Mouse (Mus musculus): ENCODE measurements around the gene Tiparp. TPM values are rescaled to one million over a fixed set of nuclear protein-coding genes. Genes with fewer than 3 reads are reported as not detected.

Gene Tiparp
- polyA plus RNA-seq, 1 experiment from 2014 or later, result 18.0 TPM

DNA sequence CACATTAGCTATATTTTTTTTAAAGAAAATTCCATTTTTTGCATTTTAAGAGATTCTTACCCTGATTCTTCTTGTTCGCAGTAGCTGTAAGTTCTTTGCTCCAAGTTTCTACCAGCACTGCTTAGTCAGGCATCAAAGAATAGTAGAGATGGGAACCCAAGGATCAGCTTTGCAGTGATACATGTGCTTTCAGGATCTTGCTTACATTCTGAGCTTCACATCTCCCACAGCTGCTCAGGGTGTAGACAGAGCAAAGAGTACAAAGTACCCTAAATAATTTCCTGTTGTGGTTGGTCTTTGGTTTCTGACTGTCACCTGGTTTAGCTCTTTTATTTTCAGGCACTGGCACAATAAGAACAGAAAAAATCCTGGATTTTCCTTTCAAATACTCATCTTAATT is 9.1 kb downstream of the Tiparp start:
- 81% methylated on average over 1 of the region's 1 CpGs for WGBS
- H3K4me2 ChIP-seq, result no peak overlapping the region

DNA sequence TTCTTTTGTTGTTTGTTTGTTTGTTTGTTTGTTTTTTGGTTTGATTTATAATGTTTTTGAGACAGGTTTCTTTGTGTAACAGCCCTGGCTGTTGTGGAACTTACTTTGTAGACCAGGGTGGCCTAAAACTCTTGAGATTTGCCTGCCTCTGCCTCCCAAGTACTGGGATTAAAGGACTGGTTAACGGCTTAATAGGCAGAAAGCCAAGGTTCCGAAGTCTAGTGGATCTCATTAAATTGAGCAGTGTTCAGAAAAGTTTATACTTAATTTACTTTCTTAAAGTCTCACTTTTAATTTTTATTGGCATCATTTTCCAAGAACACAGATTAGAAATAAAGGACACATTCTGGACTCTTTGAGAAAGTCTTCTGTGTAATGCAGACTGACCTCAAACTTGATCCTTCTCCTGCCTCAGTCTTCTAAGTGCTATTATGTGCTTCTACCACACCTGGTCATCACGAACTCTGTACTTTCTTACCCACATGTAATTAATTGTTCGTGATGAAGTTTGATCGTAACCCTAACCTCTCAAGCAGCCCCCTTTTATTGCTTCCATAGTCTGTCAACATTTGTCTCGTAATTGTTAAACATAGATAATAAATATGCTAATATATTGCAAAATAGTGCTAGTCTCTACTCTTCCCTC is 12.8 kb downstream of the Tiparp start:
- Histone ChIP-seq H3K9me3 (ENCODE audit: control insufficient read depth, low read length) (no peaks in the 10 kb centered on the region), H3K27ac (ENCODE audit: low read depth, low read length) (no peak overlapping the region; the same call in 1 of the 2 replicates), H3K36me3 (ENCODE audit: control insufficient read depth, insufficient read depth, low read length) (no peaks in the 10 kb centered on the region), H3K27me3 (replicated peaks; ENCODE audit: control insufficient read depth, insufficient read depth, low read length) (no peaks in the 10 kb centered on the region), H3K4me3 (ENCODE audit: low read depth, low read length) (no peak overlapping the region), H3K4me1 (replicated peaks; ENCODE audit: control insufficient read depth, insufficient read depth, low read length) (peaks cover 6% of the 10 kb centered on the region), H3K4me2 (no peak overlapping the region), H3K9ac (ENCODE audit: low read depth, low read length) (no peak overlapping the region)
- DNase-seq (ENCODE audit: low spot score) (no peak), ATAC-seq (replicated peaks; ENCODE audit: low FRiP score) (no peak)
- 76% methylated on average over 6 of the region's 6 CpGs for WGBS

More for the DNA sequence above, 9.1 kb downstream of the Tiparp start:
- Histone ChIP-seq H3K36me3 (ENCODE audit: control insufficient read depth, insufficient read depth, low read length) (no peaks in the 10 kb centered on the region), H3K27ac (ENCODE audit: low read depth, low read length) (no peak overlapping the region), H3K4me3 (ENCODE audit: low read depth, low read length) (no peak overlapping the region), H3K27me3 (replicated peaks; ENCODE audit: control insufficient read depth, insufficient read depth, low read length) (no peaks in the 10 kb centered on the region), H3K9me3 (ENCODE audit: control insufficient read depth, low read length) (no peaks in the 10 kb centered on the region), H3K9ac (ENCODE audit: low read depth, low read length) (no peak overlapping the region), H3K4me1 (replicated peaks; ENCODE audit: control insufficient read depth, insufficient read depth, low read length) (peaks cover 9% of the 10 kb centered on the region)
- no peak for DNase-seq (ENCODE audit: low spot score)
- no peak for ATAC-seq (replicated peaks; ENCODE audit: low FRiP score)

DNA sequence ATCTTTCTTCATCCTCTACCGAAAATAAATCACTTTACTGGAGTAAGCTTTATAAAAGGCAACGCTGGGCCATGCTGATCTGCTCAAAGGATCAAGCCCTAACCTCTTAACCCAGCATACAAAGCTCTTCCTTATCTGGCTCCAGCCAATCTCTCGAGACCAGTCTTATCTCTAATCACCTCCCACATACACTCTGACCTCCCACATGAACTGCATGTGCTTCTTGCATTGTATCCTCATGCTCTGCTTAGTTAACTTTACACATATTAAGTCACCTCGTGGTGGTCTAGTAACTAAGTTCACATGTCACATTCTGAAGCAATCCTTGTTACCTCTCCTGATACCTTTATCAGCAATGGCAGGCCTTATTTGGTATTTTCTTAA is 13.3 kb downstream of the Tiparp start:
- Histone ChIP-seq H3K4me3 (ENCODE audit: low read depth, low read length) (no peak overlapping the region), H3K27ac (ENCODE audit: low read depth, low read length) (no peak overlapping the region; the same call in 1 of the 2 replicates), H3K27me3 (replicated peaks; ENCODE audit: control insufficient read depth, insufficient read depth, low read length) (no peaks in the 10 kb centered on the region), H3K4me1 (replicated peaks; ENCODE audit: control insufficient read depth, insufficient read depth, low read length) (peaks cover 6% of the 10 kb centered on the region), H3K36me3 (ENCODE audit: control insufficient read depth, insufficient read depth, low read length) (no peaks in the 10 kb centered on the region), H3K4me2 (no peak overlapping the region), H3K9ac (ENCODE audit: low read depth, low read length) (no peak overlapping the region), H3K9me3 (ENCODE audit: control insufficient read depth, low read length) (no peaks in the 10 kb centered on the region)
- DNase-seq (ENCODE audit: low spot score) (no peak), ATAC-seq (replicated peaks; ENCODE audit: low FRiP score) (peak; percentile 68)
- WGBS, result 21% methylated on average over 4 of the region's 4 CpGs

DNA sequence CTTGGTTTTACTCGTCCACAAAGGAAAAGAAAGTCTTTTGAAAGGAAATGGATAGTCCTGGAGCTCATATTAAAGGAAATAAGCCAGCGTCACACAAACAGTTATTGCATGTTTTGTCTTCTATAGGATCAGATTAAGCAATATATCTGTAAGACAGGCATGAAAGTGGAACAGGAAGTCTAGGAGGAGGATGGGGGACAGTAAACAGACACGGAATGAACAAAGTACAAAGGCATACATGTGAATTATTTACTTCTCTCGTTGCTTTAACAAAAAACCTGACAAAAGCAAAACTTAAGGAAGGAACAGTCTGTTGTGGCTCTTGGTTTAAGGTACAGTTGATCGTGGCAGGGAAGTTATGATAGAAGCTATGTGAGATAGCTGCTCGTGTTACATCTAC is 21.6 kb downstream of the Tiparp start:
- ATAC-seq (replicated peaks; ENCODE audit: low FRiP score) (no peak), DNase-seq (ENCODE audit: low spot score) (no peak)
- H3K27ac ChIP-seq (ENCODE audit: low read depth, low read length), result no peak overlapping the region
- H3K9ac ChIP-seq (ENCODE audit: low read depth, low read length), result no peak overlapping the region
- H3K9me3 ChIP-seq (ENCODE audit: control insufficient read depth, low read length), result no peaks in the 10 kb centered on the region
- no peaks in the 10 kb centered on the region for H3K27me3 ChIP-seq (replicated peaks; ENCODE audit: control insufficient read depth, insufficient read depth, low read length)
- no peak overlapping the region for H3K4me3 ChIP-seq (ENCODE audit: low read depth, low read length)
- no peaks in the 10 kb centered on the region; the same call in 1 of the 2 replicates for H3K36me3 ChIP-seq (ENCODE audit: control insufficient read depth, insufficient read depth, low read length)
- no peak overlapping the region for H3K4me2 ChIP-seq
- 78% methylated on average over 6 of the region's 6 CpGs for WGBS
- H3K4me1 ChIP-seq (replicated peaks; ENCODE audit: control insufficient read depth, insufficient read depth, low read length), result no peaks in the 10 kb centered on the region; the same call in 1 of the 2 replicates

DNA sequence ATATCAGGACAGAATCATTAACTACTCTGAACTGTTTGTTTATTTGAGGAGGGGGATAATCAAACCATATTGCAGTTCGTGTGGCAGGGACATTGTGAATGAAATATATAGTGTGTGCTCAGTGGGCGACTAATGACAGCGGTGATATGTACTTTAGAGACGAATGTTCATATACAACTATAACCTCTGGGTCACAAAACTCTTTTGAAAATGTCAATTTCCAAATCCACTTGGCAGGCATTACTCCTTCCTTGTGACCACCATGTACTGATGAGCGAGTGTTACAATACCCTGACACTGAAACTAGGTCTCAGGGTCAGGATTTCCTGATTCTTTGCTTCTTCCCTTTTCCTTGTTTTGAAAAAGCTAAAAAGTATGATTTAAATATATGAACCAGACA is 22.9 kb downstream of the Tiparp start:
- DNase-seq (ENCODE audit: low spot score) (no peak), ATAC-seq (replicated peaks; ENCODE audit: low FRiP score) (no peak)

DNA sequence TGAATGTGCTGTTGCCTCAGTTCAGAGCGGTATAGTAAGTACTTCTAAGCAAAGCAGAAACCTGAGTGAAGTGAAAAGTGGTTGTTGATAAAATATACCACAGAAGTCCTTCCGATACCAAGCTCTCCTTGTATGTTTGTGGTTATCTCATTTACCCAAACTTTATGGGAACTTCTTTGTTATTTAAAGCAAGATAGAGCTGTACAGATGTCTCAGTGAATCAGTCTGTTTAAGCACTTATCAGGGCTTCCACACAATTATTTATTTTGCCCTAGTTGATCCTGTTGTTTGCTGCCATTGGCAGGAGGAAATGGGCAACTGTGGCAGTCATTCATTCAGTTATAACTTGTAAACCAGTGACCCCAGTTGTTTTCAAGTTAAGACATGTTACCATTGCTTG is 26.4 kb downstream of the Tiparp start:
- Histone ChIP-seq H3K9me3 (ENCODE audit: control insufficient read depth, low read length) (no peaks in the 10 kb centered on the region), H3K4me1 (replicated peaks; ENCODE audit: control insufficient read depth, insufficient read depth, low read length) (no peaks in the 10 kb centered on the region; the same call in 1 of the 2 replicates), H3K4me2 (no peak overlapping the region), H3K9ac (ENCODE audit: low read depth, low read length) (no peak overlapping the region), H3K36me3 (ENCODE audit: control insufficient read depth, insufficient read depth, low read length) (no peaks in the 10 kb centered on the region; the same call in 1 of the 2 replicates), H3K4me3 (ENCODE audit: low read depth, low read length) (no peak overlapping the region), H3K27me3 (replicated peaks; ENCODE audit: control insufficient read depth, insufficient read depth, low read length) (no peaks in the 10 kb centered on the region), H3K27ac (ENCODE audit: low read depth, low read length) (no peak overlapping the region)
- ATAC-seq (replicated peaks; ENCODE audit: low FRiP score), result no peak; the same call in 1 of the 2 replicates
- DNase-seq (ENCODE audit: low spot score), result no peak
- 73% methylated on average over 2 of the region's 2 CpGs for WGBS

More for the DNA sequence above, 22.9 kb downstream of the Tiparp start:
- H3K36me3 ChIP-seq (ENCODE audit: control insufficient read depth, insufficient read depth, low read length), result no peaks in the 10 kb centered on the region; the same call in 1 of the 2 replicates
- H3K27ac ChIP-seq (ENCODE audit: low read depth, low read length), result no peak overlapping the region
- no peaks in the 10 kb centered on the region; the same call in 1 of the 2 replicates for H3K4me1 ChIP-seq (replicated peaks; ENCODE audit: control insufficient read depth, insufficient read depth, low read length)
- WGBS, result 84% methylated on average over 5 of the region's 5 CpGs
- no peak overlapping the region for H3K4me2 ChIP-seq
- no peaks in the 10 kb centered on the region for H3K27me3 ChIP-seq (replicated peaks; ENCODE audit: control insufficient read depth, insufficient read depth, low read length)
- no peak overlapping the region for H3K4me3 ChIP-seq (ENCODE audit: low read depth, low read length)
- H3K9me3 ChIP-seq (ENCODE audit: control insufficient read depth, low read length), result no peaks in the 10 kb centered on the region
- H3K9ac ChIP-seq (ENCODE audit: low read depth, low read length), result no peak overlapping the region

DNA sequence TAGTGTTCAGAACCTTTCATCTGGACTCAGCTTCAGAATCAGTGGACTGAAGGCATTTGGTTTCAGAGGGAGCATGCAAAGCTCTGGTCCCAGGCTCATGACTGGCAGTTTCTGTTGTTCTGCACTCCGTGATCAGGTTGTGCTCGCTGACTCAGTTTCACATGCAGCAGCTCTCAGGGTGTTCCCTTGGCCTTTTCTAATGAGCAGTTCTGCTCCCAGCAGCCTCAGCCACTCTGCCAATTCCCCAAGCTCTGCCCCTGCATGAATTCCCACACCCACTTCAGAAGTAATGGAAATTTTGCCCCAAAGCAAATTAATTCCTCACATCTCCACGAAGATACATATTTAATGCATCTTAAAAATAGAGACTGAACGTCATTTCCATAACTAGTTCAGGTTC is 30.5 kb downstream of the Tiparp start:
- Histone ChIP-seq H3K36me3 (ENCODE audit: control insufficient read depth, insufficient read depth, low read length) (no peaks in the 10 kb centered on the region), H3K4me2 (no peak overlapping the region), H3K27me3 (replicated peaks; ENCODE audit: control insufficient read depth, insufficient read depth, low read length) (no peaks in the 10 kb centered on the region), H3K4me1 (replicated peaks; ENCODE audit: control insufficient read depth, insufficient read depth, low read length) (no peaks in the 10 kb centered on the region; the same call in 1 of the 2 replicates), H3K4me3 (ENCODE audit: low read depth, low read length) (no peak overlapping the region), H3K9me3 (ENCODE audit: control insufficient read depth, low read length) (no peaks in the 10 kb centered on the region), H3K27ac (ENCODE audit: low read depth, low read length) (no peak overlapping the region), H3K9ac (ENCODE audit: low read depth, low read length) (no peak overlapping the region)
- ATAC-seq (replicated peaks; ENCODE audit: low FRiP score) (no peak), DNase-seq (ENCODE audit: low spot score) (no peak)
- WGBS, result 76% methylated on average over 4 of the region's 4 CpGs

DNA sequence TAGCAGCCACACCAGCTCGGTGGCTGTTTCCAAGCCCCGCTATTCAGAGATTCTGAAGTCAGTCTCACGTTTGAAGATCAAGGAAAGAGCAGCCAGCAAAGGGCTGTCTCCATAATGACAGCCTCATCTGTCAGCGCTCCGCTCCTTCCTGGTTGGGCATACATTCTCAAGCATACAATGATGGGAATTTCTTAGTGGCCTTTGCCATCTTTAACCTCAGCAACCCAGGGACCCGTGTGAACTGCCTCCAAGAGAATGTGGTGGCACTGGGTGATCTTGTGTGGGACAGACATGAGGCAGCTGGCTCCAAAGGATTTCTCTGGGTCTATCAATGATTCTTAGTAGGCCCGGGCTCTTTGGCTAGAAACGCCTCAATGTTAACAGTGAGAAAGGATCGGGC is 34.0 kb downstream of the Tiparp start:
- Histone ChIP-seq H3K36me3 (ENCODE audit: control insufficient read depth, insufficient read depth, low read length) (no peaks in the 10 kb centered on the region), H3K27ac (ENCODE audit: low read depth, low read length) (no peak overlapping the region), H3K9me3 (ENCODE audit: control insufficient read depth, low read length) (no peaks in the 10 kb centered on the region), H3K4me1 (replicated peaks; ENCODE audit: control insufficient read depth, insufficient read depth, low read length) (peaks cover 6% of the 10 kb centered on the region; the same call in 1 of the 2 replicates), H3K9ac (ENCODE audit: low read depth, low read length) (no peak overlapping the region), H3K27me3 (replicated peaks; ENCODE audit: control insufficient read depth, insufficient read depth, low read length) (no peaks in the 10 kb centered on the region), H3K4me3 (ENCODE audit: low read depth, low read length) (no peak overlapping the region), H3K4me2 (no peak overlapping the region)
- DNase-seq (ENCODE audit: low spot score), result no peak
- WGBS, result 78% methylated on average over 9 of the region's 9 CpGs
- no peak for ATAC-seq (replicated peaks; ENCODE audit: low FRiP score)

DNA sequence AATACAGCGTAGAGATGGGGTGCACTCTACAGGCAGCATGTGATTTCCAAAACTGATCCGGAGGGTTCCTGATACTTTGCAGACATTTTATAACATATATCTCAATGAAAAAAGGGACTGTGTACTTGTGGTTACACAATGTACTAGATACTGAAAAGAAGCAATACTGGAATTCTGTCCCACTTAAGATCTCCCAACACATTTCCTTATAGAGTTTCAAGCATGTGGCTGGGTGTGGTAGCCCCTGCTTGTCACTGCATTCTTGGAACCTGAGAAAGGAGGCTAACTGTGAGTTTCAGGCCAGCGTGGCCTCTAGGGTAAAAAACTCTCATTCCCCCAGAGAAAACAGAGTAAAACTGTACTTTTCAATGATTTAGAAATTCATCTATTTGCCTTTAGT is 34.5 kb downstream of the Tiparp start:
- 85% methylated on average over 3 of the region's 3 CpGs for WGBS
- Histone ChIP-seq H3K36me3 (ENCODE audit: control insufficient read depth, insufficient read depth, low read length) (no peaks in the 10 kb centered on the region), H3K9ac (ENCODE audit: low read depth, low read length) (no peak overlapping the region), H3K27me3 (replicated peaks; ENCODE audit: control insufficient read depth, insufficient read depth, low read length) (no peaks in the 10 kb centered on the region), H3K9me3 (ENCODE audit: control insufficient read depth, low read length) (no peaks in the 10 kb centered on the region), H3K4me3 (ENCODE audit: low read depth, low read length) (no peak overlapping the region), H3K4me1 (replicated peaks; ENCODE audit: control insufficient read depth, insufficient read depth, low read length) (peaks cover 6% of the 10 kb centered on the region; the same call in 1 of the 2 replicates), H3K4me2 (no peak overlapping the region), H3K27ac (ENCODE audit: low read depth, low read length) (no peak overlapping the region)
- DNase-seq (ENCODE audit: low spot score) (no peak), ATAC-seq (replicated peaks; ENCODE audit: low FRiP score) (no peak)
